Mouse (Mus musculus): Measurements from ENCODE around the gene Arhgap42.

- no peak for TF ChIP-seq CTCF (IDR thresholded peaks at IDR 0.05; ENCODE audit: low read depth)
- no peak for TF ChIP-seq EP300 (IDR thresholded peaks at IDR 0.05; ENCODE audit: low read depth)
Observed at GRCm38 (mm10) chr9:9248529-9248928, 9.6 kb upstream of the Arhgap42 start.

Data from liver, postnatal 0 days (tissue).